17 mouse cellular contexts compared by ENCODE assay signal in the genomic region with DNA sequence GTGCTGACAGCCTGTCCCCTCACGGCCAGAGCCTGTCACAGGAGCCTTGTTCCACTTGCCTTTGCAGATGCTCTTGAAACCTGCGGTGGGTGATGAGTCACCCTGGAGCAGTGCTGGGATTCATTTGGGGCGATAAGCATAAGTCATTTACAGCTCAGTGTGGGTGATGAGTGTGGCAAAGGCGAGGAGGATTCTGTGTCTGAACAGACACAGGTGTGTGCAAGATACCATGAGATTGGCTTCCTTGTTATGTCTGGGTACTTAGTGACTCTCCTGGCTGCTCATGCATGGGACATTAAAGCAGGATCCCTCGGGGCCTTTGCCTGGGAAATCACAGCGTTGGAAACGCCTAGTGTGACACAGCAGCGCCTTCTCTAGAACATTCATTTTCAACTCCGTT.
DNase-seq lines count a peak whose midpoint lies in the region; ATAC-seq and TF ChIP-seq lines count a peak whose summit lies in the region.
"Had no signal": no experiment of that assay in that cellular context is flagged by ENCODE, and none has a peak within 500 bp of the region (broad histone marks: within the 10 kb centered on the region; RNA-seq: fewer than 3 reads in every experiment).

No protein-coding gene starts in this region.

- TF ChIP-seq CTCF in Patski (IDR thresholded peaks at IDR 0.05) = no peak
- TF ChIP-seq CTCF in lung, adult 2 months (IDR thresholded peaks at IDR 0.05; ENCODE audit: insufficient read depth, low read length) = no peak

- H3K9me3 ChIP-seq in heart, embryonic 14.5 days (ENCODE audit: control insufficient read depth, low read length) = no peaks in the 10 kb centered on the region
- H3K9me3 ChIP-seq in neural tube, embryonic 12.5 days = no peaks in the 10 kb centered on the region
- no peaks in the 10 kb centered on the region for H3K9me3 ChIP-seq in embryonic facial prominence, embryonic 10.5 days
- H3K9me3 ChIP-seq: forebrain, embryonic 13.5 days had no signal

- peak overlapping the region; percentile 41; the same call in 1 of the 2 replicates for H3K9ac ChIP-seq in heart, embryonic 14.5 days (ENCODE audit: low read length)
- no peak overlapping the region for H3K9ac ChIP-seq in neural tube, embryonic 12.5 days
- H3K9ac ChIP-seq: forebrain, embryonic 13.5 days; liver, postnatal 0 days had no signal

- WGBS in heart, embryonic 14.5 days = 53% methylated on average over 9 of the region's 9 CpGs
- 78% methylated on average over 9 of the region's 9 CpGs for WGBS in neural tube, embryonic 12.5 days
- 88% methylated on average over 9 of the region's 9 CpGs for WGBS in embryonic facial prominence, embryonic 10.5 days
- 83% methylated on average over 9 of the region's 9 CpGs for WGBS in lung, adult 2 months

- CTCF ChIA-PET in Patski (lab: Charles Lee) = interaction anchor here (1.0 kb wide), 1 partner anchor 17 kb away, joined by 4 read pairs; no protein-coding TSS in a partner anchor

- POLR2A ChIA-PET in Patski (lab: Charles Lee) = interaction anchor here (0.7 to 0.8 kb wide), 2 partner anchors 250 to 1279 kb away, joined by 4 to 7 read pairs; no protein-coding TSS in a partner anchor

- H3K4me3 ChIP-seq in heart, embryonic 14.5 days (ENCODE audit: control insufficient read depth in 1 of 2, insufficient read depth in 1 of 2, low read depth in 1 of 2, low read length in 2 of 2) = no peak overlapping the region
- H3K4me3 ChIP-seq in neural tube, embryonic 12.5 days = no peak overlapping the region
- H3K4me3 ChIP-seq in embryonic facial prominence, embryonic 10.5 days = no peak overlapping the region
- H3K4me3 ChIP-seq in lung, adult 2 months (replicated peaks; ENCODE audit: extremely low read depth, low read depth, low read length) = no peak overlapping the region
- H3K4me3 ChIP-seq: forebrain, embryonic 13.5 days; layer of hippocampus, adult 2 months had no signal

- peaks cover 9% of the 10 kb centered on the region for H3K36me3 ChIP-seq in heart, embryonic 14.5 days (ENCODE audit: control insufficient read depth, insufficient read depth, low read length)
- H3K36me3 ChIP-seq in neural tube, embryonic 12.5 days = no peaks in the 10 kb centered on the region
- H3K36me3 ChIP-seq in embryonic facial prominence, embryonic 10.5 days (replicated peaks) = peaks cover 4% of the 10 kb centered on the region

- H3K27me3 ChIP-seq in heart, embryonic 14.5 days (ENCODE audit: control insufficient read depth, insufficient read depth, low read length) = no peaks in the 10 kb centered on the region
- H3K27me3 ChIP-seq in Patski = no peaks in the 10 kb centered on the region
- H3K27me3 ChIP-seq in neural tube, embryonic 12.5 days (replicated peaks) = no peaks in the 10 kb centered on the region
- H3K27me3 ChIP-seq in embryonic facial prominence, embryonic 10.5 days (replicated peaks; ENCODE audit: low read depth, poor library complexity, severe bottlenecking) = no peaks in the 10 kb centered on the region
- H3K27me3 ChIP-seq: forebrain, embryonic 13.5 days had no signal

- no peak overlapping the region for H3K4me2 ChIP-seq in heart, embryonic 14.5 days (ENCODE audit: low read length)
- no peak overlapping the region for H3K4me2 ChIP-seq in neural tube, embryonic 12.5 days (replicated peaks)
- H3K4me2 ChIP-seq: forebrain, embryonic 13.5 days had no signal

- no peak for DNase-seq in heart, adult 9 months (ENCODE audit: low spot score in 2 of 2)
- peak; percentile 32 to 45 for DNase-seq in left cerebral cortex, adult 9 months (ENCODE audit: low spot score in 2 of 2)
- no peak for DNase-seq in left cerebral cortex, adult 11 months (ENCODE audit: low spot score)
- peak; percentile 38 for DNase-seq in Patski (ENCODE audit: low read depth, low spot score)
- DNase-seq in embryonic facial prominence, embryonic 10.5 days (ENCODE audit: low spot score) = no peak
- no peak for DNase-seq in lung, adult 2 months
- DNase-seq: cerebellum, postnatal 10 days; heart, postnatal 10 days; kidney, adult 9 months; liver; liver, postnatal 0 days; lung, postnatal 36 days; thymus, postnatal 25 days had no signal

- H3K27ac ChIP-seq in heart, embryonic 14.5 days (replicated peaks in 1 of 2; ENCODE audit: control insufficient read depth in 1 of 2, insufficient read depth in 1 of 2, low read depth in 2 of 2, low read length in 2 of 2) = no peak overlapping the region
- H3K27ac ChIP-seq in neural tube, embryonic 12.5 days = no peak overlapping the region
- H3K27ac ChIP-seq in embryonic facial prominence, embryonic 10.5 days (replicated peaks) = no peak overlapping the region
- H3K27ac ChIP-seq: forebrain, embryonic 13.5 days; layer of hippocampus, adult 2 months had no signal

- ATAC-seq in heart, embryonic 14.5 days (ENCODE audit: insufficient number of reproducible peaks, insufficient read depth, low FRiP score, low read depth) = no peak
- ATAC-seq in Patski = peak; percentile 69
- 0 out of 2 replicates have a peak, but pooled peaks have one; percentile 42 for ATAC-seq in neural tube, embryonic 12.5 days (ENCODE audit: low FRiP score, low read depth)
- ATAC-seq: forebrain, embryonic 13.5 days; liver, postnatal 0 days had no signal

- peaks cover 7 to 20% of the 10 kb centered on the region in 2 experiments; a peak in 3 of 4 replicates for H3K4me1 ChIP-seq in heart, embryonic 14.5 days (ENCODE audit: control insufficient read depth in 2 of 2, insufficient read depth in 2 of 2, low read length in 2 of 2)
- H3K4me1 ChIP-seq in neural tube, embryonic 12.5 days = peaks cover 7% of the 10 kb centered on the region
- peaks cover 13% of the 10 kb centered on the region for H3K4me1 ChIP-seq in embryonic facial prominence, embryonic 10.5 days
- no peaks in the 10 kb centered on the region for H3K4me1 ChIP-seq in lung, adult 2 months (ENCODE audit: control insufficient read depth, insufficient read depth, low read length)

- in situ Hi-C loops in Patski (cut with MboI; ENCODE audit: low pct_unique_long_range_greater_than_20kb) = loop anchor here (5.0 kb wide), 1 partner anchor 259 kb away; no protein-coding TSS in a partner anchor

- TF ChIP-seq POLR2A in lung, adult 2 months (IDR thresholded peaks at IDR 0.05; ENCODE audit: borderline replicate concordance, extremely low read depth, low read depth, low read length) = no peak

Comparison
In these comparisons a context has a peak if more than half of its experiments do, and no peak if none do; other contexts are left out.
1. DNase-seq: peak in left cerebral cortex, adult 9 months (2 of 2) and Patski (single experiment); none in heart, adult 9 months (0 of 2), left cerebral cortex, adult 11 months (single experiment), embryonic facial prominence, embryonic 10.5 days (single experiment) and lung, adult 2 months (single experiment).